Mouse (Mus musculus) liver, embryonic 14.5 days (tissue): ENCODE measurements around the gene Ess2. TPM values are rescaled to one million over a fixed set of nuclear protein-coding genes. Genes with fewer than 3 reads are reported as not detected.

Experiments
- ATAC-seq: fragments of 200-750 bp; cut with Nextera tagmentation; 2 replicates; pipeline ENCODE4 v1.8.0; 2017; ENCODE audit warnings: moderate number of reproducible peaks, mild to moderate bottlenecking, moderate library complexity; ENCODE audit not compliant: insufficient read depth
- DNase-seq, 3 experiments: peaks; one replicate each; pipeline ENCODE4 v3.0.0-alpha.2; 2012 to 2013; ENCODE audit warnings: low read depth in 3 of 3, low spot score in 3 of 3
- H3K27ac ChIP-seq: fragments of 300-500 bp; sonication (generic); 2 replicates; pipeline ENCODE4 v1.5.1; 2014; ENCODE audit warnings: moderate library complexity, mild to moderate bottlenecking, control low read depth, inconsistent platforms
- H3K27me3 ChIP-seq: fragments of 300-500 bp; sonication (generic); 2 replicates; pipeline ENCODE4 v1.6.1; 2014; ENCODE audit warnings: mild to moderate bottlenecking, low read length, moderate library complexity; ENCODE audit not compliant: control insufficient read depth, insufficient read depth
- H3K36me3 ChIP-seq: fragments of 300-500 bp; sonication (generic); replicated peaks from 2 replicates; pipeline ENCODE4 v1.6.1; 2014; ENCODE audit warnings: low read depth; ENCODE audit not compliant: control insufficient read depth, insufficient read depth
- H3K4me1 ChIP-seq, 2 experiments: fragments of 200-500 bp in 1 of 2; fragments of 300-500 bp in 1 of 2; sonication (generic) in 1 of 2; replicated peaks; 2 replicates each; pipeline ENCODE4 v1.6.1; 2012 to 2014; ENCODE audit warnings: antibody characterized with exemption in 1 of 2, inconsistent platforms in 1 of 2, low read length in 1 of 2; ENCODE audit not compliant: control insufficient read depth in 2 of 2, insufficient read depth in 2 of 2
- H3K4me2 ChIP-seq: fragments of 300-500 bp; sonication (generic); 2 replicates; pipeline ENCODE4 v1.6.1; 2014; ENCODE audit warnings: low read depth, mild to moderate bottlenecking, control low read depth, moderate library complexity
- H3K4me3 ChIP-seq, 2 experiments: fragments of 200-500 bp in 1 of 2; fragments of 300-500 bp in 1 of 2; sonication (generic) in 1 of 2; 2 replicates each; pipeline ENCODE4 v1.5.1; 2012 to 2014; ENCODE audit warnings: low read depth in 2 of 2, low read length in 2 of 2, mild to moderate bottlenecking in 2 of 2, control low read depth in 1 of 2, inconsistent platforms in 1 of 2, moderate library complexity in 1 of 2; ENCODE audit not compliant: insufficient read depth in 1 of 2
- H3K9ac ChIP-seq: fragments of 300-500 bp; sonication (generic); replicated peaks from 2 replicates; pipeline ENCODE4 v1.6.1; 2014; ENCODE audit warnings: mild to moderate bottlenecking, control low read depth, moderate library complexity
- H3K9me3 ChIP-seq: fragments of 300-500 bp; sonication (generic); 2 replicates; pipeline ENCODE4 v1.6.1; 2016; ENCODE audit warnings: low read length, mixed read lengths; ENCODE audit not compliant: control insufficient read depth
- CTCF ChIP-seq: IDR thresholded peaks from 2 replicates; pipeline ENCODE4 v1.5.1; 2016; ENCODE audit warnings: antibody characterized with exemption, low read depth, control low read depth
- EP300 ChIP-seq: IDR thresholded peaks from 2 replicates; pipeline ENCODE4 v1.6.1; 2016; ENCODE audit warnings: antibody characterized with exemption, low read depth
- WGBS: fragments of 180-500 bp; shearing (Covaris S2); extraction: QIAGEN DNeasy Blood & Tissue Kit; methylation state at CpG from one replicate; pipeline ENCODE4 v1.1.7; 2014; ENCODE audit not compliant: insufficient replicate concordance; 5-methylcytosine and 5-hydroxymethylcytosine counted together
- polyA plus RNA-seq, 2 experiments: library from polyadenylated mRNA; depleted of rRNA in 1 of 2; stranded (reverse) in 1 of 2; unstranded in 1 of 2; fragments of >200 nt; fragmentation: Nextera tagmentation in 1 of 2; extraction: Ambion mirVana in 1 of 2; gene quantifications; 2 replicates each; pipeline versions ENCODE4 v1.2.1 to v1.2.3; 2012 to 2014

Gene Ess2
- polyA plus RNA-seq, 2 experiments = 6.8 to 7.5 TPM

DNA sequence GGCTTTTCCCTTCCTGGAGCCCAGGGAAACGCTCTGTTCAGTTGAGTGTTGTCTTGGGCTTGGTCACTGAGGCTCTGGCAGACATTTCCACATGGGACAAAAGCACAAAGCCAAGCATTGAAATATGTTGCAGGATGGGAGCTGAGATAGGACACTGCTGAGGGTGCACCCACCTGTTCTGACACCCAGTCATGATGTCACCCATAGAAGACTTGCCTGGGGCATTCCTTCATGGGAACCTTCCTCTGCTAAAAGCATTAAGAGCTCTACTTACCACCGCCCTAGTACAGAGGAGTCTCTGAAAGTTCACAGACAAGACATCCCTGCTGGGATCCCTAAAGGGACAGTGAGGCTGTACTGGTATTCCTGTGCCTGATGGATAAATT is 20.8 kb downstream of the Ess2 start:
- H3K4me3 ChIP-seq = peak overlapping the region; percentile 86 to 100
- H3K9me3 ChIP-seq = no peaks in the 10 kb centered on the region
- DNase-seq (no peak), ATAC-seq (no peak)
- H3K27me3 ChIP-seq = no peaks in the 10 kb centered on the region
- TF ChIP-seq EP300 (no peak), CTCF (no peak)
- peak overlapping the region; percentile 81 for H3K27ac ChIP-seq
- H3K36me3 ChIP-seq = no peaks in the 10 kb centered on the region
- peak overlapping the region; percentile 90 for H3K4me2 ChIP-seq
- H3K9ac ChIP-seq = peak overlapping the region; percentile 97
- H3K4me1 ChIP-seq = peaks cover 7 to 20% of the 10 kb centered on the region in 2 experiments
- 62% methylated on average over 2 of the region's 2 CpGs for WGBS

DNA sequence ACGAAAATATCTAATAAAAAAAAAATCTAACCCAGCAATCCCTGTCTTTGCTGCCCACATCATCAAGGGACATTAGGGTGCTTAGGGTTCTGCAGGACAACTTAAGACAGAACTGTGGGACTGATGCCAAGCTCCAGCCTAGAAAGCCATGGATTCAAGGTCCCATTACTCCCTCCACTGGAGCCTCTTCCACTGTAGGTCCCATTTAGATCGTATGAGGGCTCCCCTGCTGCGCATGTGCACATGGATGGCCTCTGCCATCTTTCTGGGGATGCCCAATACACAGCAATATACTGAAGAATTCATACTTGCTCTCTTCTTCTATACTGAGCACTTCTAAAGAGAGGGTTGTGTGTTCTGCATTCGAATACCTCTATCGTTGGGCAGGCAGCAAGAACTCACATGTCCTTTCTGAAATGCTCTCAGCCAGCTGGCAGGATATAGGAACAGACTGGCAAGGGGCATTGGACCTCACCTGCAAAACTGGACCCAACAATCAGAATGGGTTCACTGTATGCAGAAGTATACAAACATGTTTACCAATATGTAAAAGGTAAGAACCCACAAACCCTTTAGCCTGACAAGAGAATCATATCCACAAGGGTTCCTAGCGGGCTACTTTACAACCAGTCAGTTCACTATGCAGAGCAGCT is 21.3 kb downstream of the Ess2 start:
- no peaks in the 10 kb centered on the region for H3K36me3 ChIP-seq
- ATAC-seq (no peak), DNase-seq (no peak)
- 79% methylated on average over 6 of the region's 6 CpGs for WGBS
- peaks cover 7 to 20% of the 10 kb centered on the region in 2 experiments for H3K4me1 ChIP-seq
- TF ChIP-seq EP300 = no peak
- no peak for TF ChIP-seq CTCF
- peak overlapping the region; percentile 90 for H3K4me2 ChIP-seq
- no peaks in the 10 kb centered on the region for H3K9me3 ChIP-seq
- H3K27ac ChIP-seq = 0 out of 2 replicates have a peak overlapping the region, but pooled peaks have one; percentile 4
- H3K4me3 ChIP-seq = peak overlapping the region; percentile 86 to 100
- peak overlapping the region; percentile 97 for H3K9ac ChIP-seq
- H3K27me3 ChIP-seq = no peaks in the 10 kb centered on the region

GRCm38 (mm10) chr16:17884116-17884515 is 27.0 kb downstream of the Ess2 start:
- 74% methylated on average over 6 of the region's 6 CpGs for WGBS
- H3K27ac ChIP-seq = no peak overlapping the region
- TF ChIP-seq EP300 (no peak), CTCF (no peak)
- H3K4me1 ChIP-seq = peaks cover 0 to 6% of the 10 kb centered on the region in 2 experiments; a peak in 1 of 4 replicates
- H3K4me2 ChIP-seq = no peak overlapping the region
- H3K27me3 ChIP-seq = no peaks in the 10 kb centered on the region
- H3K9ac ChIP-seq = no peak overlapping the region
- no peaks in the 10 kb centered on the region; the same call in none of the 2 replicates for H3K36me3 ChIP-seq
- no peak overlapping the region for H3K4me3 ChIP-seq
- H3K9me3 ChIP-seq = no peaks in the 10 kb centered on the region
- DNase-seq = no peak
- ATAC-seq = no peak

DNA sequence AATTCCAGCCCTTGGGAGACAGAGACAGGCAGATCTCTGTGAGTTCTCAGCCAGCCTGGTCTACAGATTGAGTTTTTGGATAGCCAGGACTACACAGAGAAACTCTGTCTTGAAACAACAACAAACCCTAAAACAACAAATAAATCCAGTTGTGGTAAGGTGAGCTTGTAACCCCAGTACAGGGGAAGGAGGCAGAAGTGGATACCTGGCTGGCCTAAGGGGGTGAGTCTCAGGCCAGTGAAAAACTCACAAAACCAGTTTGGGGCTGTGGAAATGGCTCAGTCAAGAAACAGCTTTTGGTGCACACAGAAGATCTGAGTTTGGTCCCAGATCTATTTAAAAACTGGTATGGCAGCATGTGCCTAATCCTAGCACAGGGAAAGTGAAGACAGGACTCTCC is 29.0 kb downstream of the Ess2 start:
- no peak for DNase-seq
- H3K4me2 ChIP-seq = no peak overlapping the region
- peaks cover 0 to 6% of the 10 kb centered on the region in 2 experiments; a peak in 1 of 4 replicates for H3K4me1 ChIP-seq

GRCm38 (mm10) chr16:17879571-17879970 is 31.6 kb downstream of the Ess2 start:
- no peak overlapping the region for H3K9ac ChIP-seq
- H3K9me3 ChIP-seq = no peaks in the 10 kb centered on the region; the same call in 1 of the 2 replicates
- H3K27me3 ChIP-seq = no peaks in the 10 kb centered on the region
- DNase-seq (no peak), ATAC-seq (no peak)
- no peak for TF ChIP-seq CTCF
- TF ChIP-seq EP300 = no peak
- H3K36me3 ChIP-seq = no peaks in the 10 kb centered on the region; the same call in none of the 2 replicates
- H3K4me3 ChIP-seq = no peak overlapping the region
- WGBS = 78% methylated on average over 4 of the region's 4 CpGs
- no peak overlapping the region for H3K4me2 ChIP-seq
- H3K27ac ChIP-seq = no peak overlapping the region
- H3K4me1 ChIP-seq = peaks cover 0 to 5% of the 10 kb centered on the region in 2 experiments; a peak in 2 of 4 replicates

More for the DNA sequence above, 29.0 kb downstream of the Ess2 start:
- Histone ChIP-seq H3K27me3 (no peaks in the 10 kb centered on the region), H3K9ac (no peak overlapping the region), H3K27ac (no peak overlapping the region), H3K36me3 (no peaks in the 10 kb centered on the region; the same call in none of the 2 replicates), H3K9me3 (no peaks in the 10 kb centered on the region; the same call in 1 of the 2 replicates), H3K4me3 (no peak overlapping the region)
- ATAC-seq = no peak
- TF ChIP-seq EP300 (no peak), CTCF (no peak)
